Mouse (Mus musculus) neutrophil, adult 5-6 weeks (primary cell): ENCODE data around the gene Rassf4. TPM values are rescaled to one million over a fixed set of nuclear protein-coding genes. Genes with fewer than 3 reads are reported as not detected.

ENCODE experiments used
- ATAC-seq: fragments of 151-379, 151-347 bp; 2 replicates; pipeline ENCODE4 v1.8.0; 2017; ENCODE audit warnings: mild to moderate bottlenecking, moderate TSS enrichment; ENCODE audit not compliant: insufficient number of reproducible peaks, poor library complexity, low FRiP score, severe bottlenecking; ENCODE audit errors: extremely low read depth
- total RNA-seq: library from RNA; stranded (forward); fragments of 200-1000 nt; gene quantifications from 2 replicates; pipeline ENCODE4 v1.2.3, GENCODE M21; 2017

Gene Rassf4
- total RNA-seq, 1 experiment from 2014 or later: 39.9 TPM

DNA sequence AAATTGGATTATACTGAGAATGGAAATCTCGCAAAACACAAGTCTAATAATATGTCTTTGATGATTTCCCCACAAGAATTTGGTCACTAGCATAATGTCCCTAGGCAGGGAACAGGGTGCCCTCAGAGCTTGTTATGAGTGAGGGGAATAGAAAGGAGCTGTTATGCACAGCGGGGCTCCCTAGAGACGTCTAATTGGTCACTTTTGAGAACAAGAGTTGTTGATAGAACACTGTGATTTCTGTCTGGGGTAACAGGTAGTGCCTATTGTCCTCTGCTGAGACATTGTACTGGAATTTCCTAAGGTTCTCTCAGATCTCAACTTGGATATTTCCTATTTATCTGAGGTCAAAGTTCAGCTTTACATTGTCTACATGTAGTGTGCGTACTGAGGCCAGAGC, 89.7 kb downstream of the Rassf4 start, which contains the start of gene Olfr215:
Olfr215 (minus strand) TSS at position 101 of the 400 bp plus-strand sequence.
- no peak for ATAC-seq

Other genes starting within 250 kb of the Rassf4 start
- 110 and 128 TPM in 2 replicates for gene Alox5, start 212.8 kb downstream of the Rassf4 start, total RNA-seq
- not detected in 2 replicates for gene Olfr211, start 184.9 kb downstream of the Rassf4 start, total RNA-seq
- gene Olfr212, start 167.4 kb downstream of the Rassf4 start, total RNA-seq: not detected in 2 replicates
- not detected in 2 replicates for gene Olfr213, start 135.5 kb downstream of the Rassf4 start, total RNA-seq
- gene Gm5580, start 122.8 kb downstream of the Rassf4 start, total RNA-seq: not detected in 2 replicates
- not detected in 2 replicates for gene Olfr214, start 119.7 kb downstream of the Rassf4 start, total RNA-seq
- gene Olfr215, start 89.8 kb downstream of the Rassf4 start, total RNA-seq: not detected in 2 replicates
- gene Zfp422, start 45.0 kb downstream of the Rassf4 start, total RNA-seq: 11.6 and 12.8 TPM in 2 replicates
- gene Depp1, start 23.3 kb downstream of the Rassf4 start, total RNA-seq: not detected in 2 replicates
- gene Tmem72, start 43.0 kb upstream of the Rassf4 start, total RNA-seq: 0.23 and 0.37 TPM in 2 replicates